Mouse (Mus musculus) forebrain, embryonic 16.5 days (tissue): Measurements from ENCODE around the gene Wdr81. TPM values are rescaled to one million over a fixed set of nuclear protein-coding genes. Genes with fewer than 3 reads are reported as not detected.

Experiments used
- ATAC-seq: fragments of 200-750 bp; cut with Nextera tagmentation; 2 replicates; pipeline ENCODE4 v1.8.0; 2017; ENCODE audit warnings: mild to moderate bottlenecking, moderate library complexity
- H3K27ac ChIP-seq: fragments of 300-500 bp; sonication (generic); 2 replicates; pipeline ENCODE4 v1.5.1; 2014; ENCODE audit warnings: low read length, control low read depth
- H3K27me3 ChIP-seq: fragments of 300-500 bp; sonication (generic); replicated peaks from 2 replicates; pipeline ENCODE4 v1.6.1; 2014; ENCODE audit warnings: low read length; ENCODE audit not compliant: control insufficient read depth, insufficient read depth
- H3K36me3 ChIP-seq: fragments of 300-500 bp; sonication (generic); 2 replicates; pipeline ENCODE4 v1.6.1; 2014; ENCODE audit not compliant: control insufficient read depth, insufficient read depth
- H3K4me1 ChIP-seq: fragments of 300-500 bp; sonication (generic); replicated peaks from 2 replicates; pipeline ENCODE4 v1.6.1; 2014; ENCODE audit warnings: low read length; ENCODE audit not compliant: control insufficient read depth, insufficient read depth
- H3K4me2 ChIP-seq: fragments of 300-500 bp; sonication (generic); 2 replicates; pipeline ENCODE4 v1.6.1; 2014; ENCODE audit warnings: mild to moderate bottlenecking, low read length, control low read depth
- H3K4me3 ChIP-seq: fragments of 300-500 bp; sonication (generic); replicated peaks from 2 replicates; pipeline ENCODE4 v1.5.1; 2014; ENCODE audit warnings: mild to moderate bottlenecking, low read length, control low read depth
- H3K9ac ChIP-seq: fragments of 300-500 bp; sonication (generic); replicated peaks from 2 replicates; pipeline ENCODE4 v1.6.1; 2014; ENCODE audit warnings: low read depth, low read length, control low read depth
- H3K9me3 ChIP-seq: fragments of 300-500 bp; sonication (generic); 2 replicates; pipeline ENCODE4 v1.6.1; 2016; ENCODE audit warnings: low read length; ENCODE audit not compliant: control insufficient read depth
- WGBS: fragments of 180-500 bp; shearing (Covaris S2); extraction: QIAGEN DNeasy Blood & Tissue Kit; methylation state at CpG from one replicate; pipeline ENCODE4 v1.1.7; 2014; 5-methylcytosine and 5-hydroxymethylcytosine counted together
- polyA plus RNA-seq: library from polyadenylated mRNA; unstranded; fragments of >200 nt; fragmentation: Nextera tagmentation; extraction: Ambion mirVana; gene quantifications from 2 replicates; pipeline ENCODE4 v1.2.1, GENCODE M21; 2015

The Wdr81 gene
- polyA plus RNA-seq, 1 experiment from 2014 or later = 10.0 TPM

- peaks cover 3% of the 10 kb centered on the region for H3K4me1 ChIP-seq
- H3K4me3 ChIP-seq = no peak overlapping the region
- ATAC-seq = no peak
- no peak overlapping the region for H3K4me2 ChIP-seq
- H3K9ac ChIP-seq = no peak overlapping the region
- H3K27ac ChIP-seq = no peak overlapping the region
- no peaks in the 10 kb centered on the region; the same call in 1 of the 2 replicates for H3K27me3 ChIP-seq
- H3K36me3 ChIP-seq = peaks cover 2% of the 10 kb centered on the region; the same call in 1 of the 2 replicates
- peaks cover 4% of the 10 kb centered on the region for H3K9me3 ChIP-seq
- 79% methylated on average over 3 of the region's 3 CpGs for WGBS
These were observed 16.2 kb upstream of the Wdr81 start for GRCm38 (mm10) chr11:75470675-75471074.

DNA sequence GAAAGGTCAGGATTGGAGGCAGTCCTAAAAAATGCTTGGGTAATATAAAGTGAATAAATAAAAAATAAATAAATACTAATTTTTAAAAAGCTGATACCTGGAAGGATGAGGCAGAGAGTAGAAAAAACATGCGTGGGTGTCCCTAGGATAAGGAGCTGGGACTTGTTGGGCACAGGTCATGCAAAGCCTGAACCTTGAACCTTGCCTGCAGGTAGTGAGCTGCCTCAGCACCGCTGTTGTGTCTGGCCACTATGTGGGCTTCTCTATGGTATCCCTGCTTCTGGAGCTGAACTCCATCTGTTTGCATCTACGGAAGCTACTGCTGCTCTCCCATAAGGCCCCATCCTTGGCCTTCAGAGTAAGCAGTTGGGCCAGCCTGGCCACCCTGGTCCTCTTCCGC, 14.7 kb upstream of the Wdr81 start:
- 94% methylated on average over 4 of the region's 4 CpGs for WGBS
- Histone ChIP-seq H3K4me3 (no peak overlapping the region), H3K9ac (no peak overlapping the region), H3K36me3 (peaks cover 8% of the 10 kb centered on the region), H3K27me3 (no peaks in the 10 kb centered on the region), H3K4me2 (no peak overlapping the region), H3K27ac (no peak overlapping the region), H3K4me1 (peaks cover 3% of the 10 kb centered on the region), H3K9me3 (peaks cover 4% of the 10 kb centered on the region)
- no peak for ATAC-seq

DNA sequence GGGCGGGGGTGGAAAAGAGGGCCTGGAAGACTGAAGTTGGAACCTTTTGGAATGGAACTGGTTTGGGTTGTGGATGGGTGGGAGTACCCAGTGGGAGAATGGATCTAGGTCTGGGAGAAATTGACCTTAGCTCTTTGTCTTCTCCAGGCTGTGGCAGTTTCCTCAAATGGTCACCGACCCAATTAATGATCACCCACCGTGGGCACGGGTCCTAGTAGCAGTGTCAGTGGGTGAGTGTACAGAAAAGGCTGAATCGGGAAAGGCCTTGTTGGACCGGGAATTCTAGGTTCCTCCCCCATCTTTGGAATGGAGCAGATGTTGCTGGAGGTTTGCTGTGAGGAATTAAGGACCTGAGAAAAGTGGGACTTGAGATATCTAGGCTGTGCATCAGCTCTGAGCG, 13.9 kb upstream of the Wdr81 start:
- no peak for ATAC-seq
- WGBS = 69% methylated on average over 7 of the region's 7 CpGs
- no peak overlapping the region for H3K9ac ChIP-seq
- peaks cover 8% of the 10 kb centered on the region for H3K36me3 ChIP-seq
- no peak overlapping the region for H3K4me3 ChIP-seq
- H3K4me2 ChIP-seq = peak overlapping the region; percentile 46
- 0 out of 2 replicates have a peak, but pooled peaks cover 2% of the 10 kb centered on the region for H3K27me3 ChIP-seq
- peaks cover 4% of the 10 kb centered on the region for H3K9me3 ChIP-seq
- H3K27ac ChIP-seq = no peak overlapping the region
- H3K4me1 ChIP-seq = peaks cover 3% of the 10 kb centered on the region

DNA sequence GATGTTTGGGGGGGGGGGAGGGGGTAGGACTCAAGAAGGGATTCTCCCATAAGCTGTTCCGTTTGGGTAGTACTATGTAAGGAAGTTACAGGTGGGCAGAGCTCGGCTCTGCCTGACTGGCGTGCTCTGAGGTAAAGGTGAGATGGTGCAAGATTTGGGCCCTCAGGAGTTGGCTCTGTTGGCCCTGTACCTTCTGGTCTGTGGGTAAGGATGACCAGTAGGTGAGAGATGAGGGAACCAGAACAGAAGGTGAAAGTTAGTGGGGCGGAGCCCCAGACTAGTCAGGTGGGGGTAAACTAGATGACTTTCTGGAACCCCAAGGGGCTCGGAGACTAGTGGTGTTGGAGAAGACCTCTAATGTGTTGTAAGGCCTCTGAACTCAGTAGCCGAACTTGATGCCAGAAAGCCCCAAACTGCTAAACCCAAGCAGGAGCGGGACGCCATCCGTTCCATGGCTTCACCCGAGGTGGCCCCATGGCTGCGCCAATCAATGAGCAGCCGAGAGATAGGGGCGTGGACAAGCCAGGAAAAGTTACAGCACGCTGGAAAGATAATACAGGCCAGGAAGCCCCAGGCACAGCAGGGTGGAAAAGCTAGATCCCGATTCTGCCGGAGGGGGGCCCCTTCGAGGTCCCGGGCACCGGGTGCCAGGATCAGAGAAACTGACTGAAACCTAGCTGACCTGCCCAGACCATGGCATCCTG, 13.1 kb upstream of the Wdr81 start:
- Histone ChIP-seq H3K27me3 (0 out of 2 replicates have a peak, but pooled peaks cover 4% of the 10 kb centered on the region), H3K9me3 (peaks cover 4% of the 10 kb centered on the region)
- 21% methylated on average over 19 of the region's 19 CpGs for WGBS

DNA sequence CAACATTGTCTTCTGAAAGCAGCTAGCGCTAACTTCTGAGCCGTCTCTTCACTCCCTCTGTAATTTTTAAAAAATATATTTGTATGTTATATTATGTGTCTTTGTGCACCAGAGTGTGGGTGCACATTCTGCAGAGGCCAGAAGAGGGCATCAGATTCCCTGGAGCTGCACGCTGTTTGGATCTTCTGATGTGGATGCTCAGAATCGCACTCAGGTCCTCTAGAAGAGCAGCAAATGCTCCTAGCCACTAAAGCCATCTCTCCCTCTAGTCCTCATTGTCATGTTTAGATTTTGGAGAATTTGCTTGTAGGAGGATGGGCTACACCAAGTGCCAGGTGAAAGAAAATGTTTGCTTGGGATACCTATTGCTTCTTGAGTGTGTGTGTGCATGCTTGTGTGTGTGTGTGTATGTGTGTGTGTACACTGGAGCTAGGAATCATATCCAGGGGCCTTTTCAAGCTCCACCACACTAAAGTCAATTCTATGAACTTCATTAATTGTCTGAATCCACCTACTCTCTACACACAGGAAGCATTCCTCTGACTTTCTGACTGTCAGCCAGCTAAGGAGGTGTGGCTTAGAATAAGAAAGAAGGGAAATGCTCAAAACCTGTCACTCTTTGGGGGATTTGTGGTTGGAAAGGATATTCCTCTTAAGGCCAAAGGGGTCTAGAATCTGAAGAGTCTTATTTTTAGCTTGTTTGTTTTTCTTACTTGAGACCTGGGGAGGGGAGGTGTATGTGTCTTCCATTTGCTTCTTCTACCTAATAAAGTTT, 12.4 kb upstream of the Wdr81 start:
- 96% methylated on average over 4 of the region's 4 CpGs for WGBS
- Histone ChIP-seq H3K4me3 (no peak overlapping the region), H3K4me2 (no peak overlapping the region), H3K9me3 (peaks cover 4% of the 10 kb centered on the region), H3K4me1 (peaks cover 15% of the 10 kb centered on the region), H3K27me3 (0 out of 2 replicates have a peak, but pooled peaks cover 4% of the 10 kb centered on the region), H3K9ac (no peak overlapping the region), H3K27ac (no peak overlapping the region), H3K36me3 (peaks cover 8% of the 10 kb centered on the region)
- no peak for ATAC-seq

More for the DNA sequence above, 13.1 kb upstream of the Wdr81 start:
- Histone ChIP-seq H3K36me3 (peaks cover 8% of the 10 kb centered on the region), H3K27ac (no peak overlapping the region), H3K4me2 (peak overlapping the region; percentile 46), H3K4me3 (peak overlapping the region; percentile 19), H3K4me1 (peaks cover 7% of the 10 kb centered on the region), H3K9ac (peak overlapping the region; percentile 41; the same call in 1 of the 2 replicates)
- ATAC-seq = no peak

GRCm38 (mm10) chr11:75465051-75465450, 10.5 kb upstream of the Wdr81 start:
- Histone ChIP-seq H3K27me3 (0 out of 2 replicates have a peak, but pooled peaks cover 4% of the 10 kb centered on the region), H3K9ac (no peak overlapping the region), H3K4me3 (no peak overlapping the region), H3K27ac (no peak overlapping the region), H3K9me3 (peaks cover 4% of the 10 kb centered on the region), H3K4me1 (peaks cover 22% of the 10 kb centered on the region), H3K36me3 (peaks cover 8% of the 10 kb centered on the region), H3K4me2 (no peak overlapping the region)
- 88% methylated on average over 6 of the region's 6 CpGs for WGBS
- no peak for ATAC-seq

DNA sequence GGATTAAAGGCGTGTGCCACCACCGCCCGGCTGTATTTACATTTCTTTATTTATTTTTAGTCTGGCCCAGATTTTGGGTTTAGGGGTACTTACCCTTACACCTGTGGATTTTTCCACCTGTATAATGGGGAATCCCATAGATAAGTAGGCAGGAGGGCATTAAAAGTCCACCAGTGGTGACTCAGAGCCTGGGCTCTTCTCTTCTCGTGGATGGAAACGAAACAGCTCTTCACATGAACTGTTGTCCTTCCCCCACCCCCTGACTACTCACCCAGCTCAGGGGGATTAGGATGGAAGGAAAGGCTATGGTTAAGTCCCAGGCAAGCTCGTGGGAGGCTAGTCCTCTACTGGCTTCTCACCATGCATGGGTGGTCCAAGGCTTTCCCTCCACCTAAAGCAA, 9.9 kb upstream of the Wdr81 start:
- Histone ChIP-seq H3K9me3 (peaks cover 4% of the 10 kb centered on the region), H3K36me3 (peaks cover 8% of the 10 kb centered on the region), H3K27ac (no peak overlapping the region), H3K4me1 (peaks cover 25% of the 10 kb centered on the region), H3K27me3 (0 out of 2 replicates have a peak, but pooled peaks cover 4% of the 10 kb centered on the region), H3K4me3 (no peak overlapping the region), H3K9ac (no peak overlapping the region), H3K4me2 (no peak overlapping the region)
- 87% methylated on average over 6 of the region's 6 CpGs for WGBS
- ATAC-seq = no peak

DNA sequence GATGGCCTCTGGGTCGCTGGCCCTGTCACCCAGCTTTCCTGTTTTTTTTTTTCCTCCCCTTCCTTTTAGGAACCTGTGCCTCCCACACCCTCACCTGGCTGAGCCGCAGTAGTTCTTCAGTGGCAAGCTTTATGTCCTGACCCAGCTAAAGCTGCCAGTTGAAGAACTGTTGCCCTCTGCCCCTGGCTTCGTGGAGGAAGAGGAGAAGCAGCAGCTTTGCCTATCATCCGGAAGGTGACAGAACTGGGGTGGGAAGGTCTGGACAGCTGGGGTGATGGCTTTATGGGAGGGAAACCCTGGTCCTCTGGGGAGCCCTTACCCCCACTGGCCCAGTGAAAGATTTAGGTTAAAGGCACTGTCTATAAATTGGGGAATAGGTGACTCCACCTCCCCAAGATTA, 9.1 kb upstream of the Wdr81 start:
- ATAC-seq = no peak
- Histone ChIP-seq H3K4me2 (no peak overlapping the region), H3K9me3 (peaks cover 4% of the 10 kb centered on the region), H3K27me3 (0 out of 2 replicates have a peak, but pooled peaks cover 4% of the 10 kb centered on the region), H3K9ac (no peak overlapping the region), H3K4me3 (no peak overlapping the region), H3K36me3 (peaks cover 8% of the 10 kb centered on the region), H3K27ac (no peak overlapping the region), H3K4me1 (peaks cover 25% of the 10 kb centered on the region)
- 82% methylated on average over 4 of the region's 4 CpGs for WGBS

DNA sequence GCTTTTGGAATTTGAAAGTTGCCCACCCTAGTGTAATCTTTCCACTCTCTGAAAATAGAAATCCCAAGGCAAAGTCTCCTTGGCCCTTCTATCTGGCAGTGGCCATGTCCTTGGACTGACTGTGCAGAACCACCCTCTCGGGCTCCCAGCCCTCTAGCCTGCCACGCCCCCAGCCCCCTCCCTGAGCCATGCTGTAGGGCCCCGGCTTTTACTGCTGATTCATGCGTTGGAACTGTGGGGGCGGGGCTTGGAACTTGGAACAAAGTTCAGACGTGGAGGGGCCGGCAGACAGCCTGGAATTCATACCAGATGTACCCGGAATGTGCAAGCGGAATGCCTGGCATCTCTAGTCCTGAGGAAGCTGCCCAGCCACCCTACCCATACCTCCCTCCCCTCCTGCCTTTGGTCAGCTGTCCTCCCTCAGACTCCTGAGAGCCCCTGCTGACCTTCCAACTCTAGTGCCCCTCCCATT, 8.4 kb upstream of the Wdr81 start:
- Histone ChIP-seq H3K9me3 (peaks cover 4% of the 10 kb centered on the region), H3K36me3 (peaks cover 8% of the 10 kb centered on the region), H3K4me2 (peak overlapping the region; percentile 78; the same call in 1 of the 2 replicates), H3K27ac (no peak overlapping the region), H3K9ac (no peak overlapping the region), H3K4me1 (peaks cover 22% of the 10 kb centered on the region), H3K27me3 (0 out of 2 replicates have a peak, but pooled peaks cover 4% of the 10 kb centered on the region), H3K4me3 (no peak overlapping the region)
- WGBS = 2% methylated on average over 9 of the region's 9 CpGs
- no peak for ATAC-seq
